In genomic region chr7:109960613-109961154, GRCm38 (mm10) we compare ENCODE assay signal across 8 mouse cellular contexts. TPM values are rescaled to one million over a fixed set of nuclear protein-coding genes. Genes with fewer than 3 reads are reported as not detected.
A peak's percentile ranks its signal among the peaks of the same experiment; 100 is the strongest.
DNase-seq lines count a peak whose midpoint lies in the region; ATAC-seq and TF ChIP-seq lines count a peak whose summit lies in the region.

No protein-coding gene starts in this region.

- H3K4me2 ChIP-seq in kidney, embryonic 16.5 days (replicated peaks; ENCODE audit: low read depth, low read length) = peak overlapping the region; percentile 85
- H3K4me2 ChIP-seq in hindbrain, embryonic 13.5 days = peak overlapping the region; percentile 81
- H3K4me2 ChIP-seq in midbrain, embryonic 14.5 days (ENCODE audit: low read length) = peak overlapping the region; percentile 87

- H3K36me3 ChIP-seq in kidney, embryonic 16.5 days (ENCODE audit: insufficient read depth, low read length) = no peaks in the 10 kb centered on the region
- no peaks in the 10 kb centered on the region for H3K36me3 ChIP-seq in hindbrain, embryonic 13.5 days
- no peaks in the 10 kb centered on the region for H3K36me3 ChIP-seq in midbrain, embryonic 14.5 days (ENCODE audit: control insufficient read depth, insufficient read depth, low read length)

- no peak for DNase-seq in kidney, postnatal 36 days
- no peak for DNase-seq in midbrain, embryonic 14.5 days
- DNase-seq in adrenal gland, postnatal 10 days = no peak
- DNase-seq in thymus, postnatal 4 days = no peak
- DNase-seq in urinary bladder, postnatal 36 days (ENCODE audit: low spot score in 2 of 2) = no peak

- H3K4me3 ChIP-seq in kidney, embryonic 16.5 days (ENCODE audit: low read length) = peak overlapping the region; percentile 82
- peak overlapping the region; percentile 67 for H3K4me3 ChIP-seq in bone marrow macrophage, adult 2 months (ENCODE audit: insufficient read depth, low read length)
- H3K4me3 ChIP-seq in hindbrain, embryonic 13.5 days = peak overlapping the region; percentile 83
- H3K4me3 ChIP-seq in midbrain, embryonic 14.5 days (replicated peaks; ENCODE audit: low read depth, low read length) = peak overlapping the region; percentile 72

- peak overlapping the region; percentile 92 for H3K27ac ChIP-seq in kidney, embryonic 16.5 days (ENCODE audit: low read length)
- H3K27ac ChIP-seq in bone marrow macrophage, adult 2 months (ENCODE audit: insufficient read depth, low read depth, low read length) = peak overlapping the region; percentile 9; the same call in 1 of the 2 replicates
- H3K27ac ChIP-seq in hindbrain, embryonic 13.5 days = peak overlapping the region; percentile 95
- peak overlapping the region; percentile 93 for H3K27ac ChIP-seq in midbrain, embryonic 14.5 days (replicated peaks; ENCODE audit: low read depth, low read length)

- peaks cover 23% of the 10 kb centered on the region for H3K4me1 ChIP-seq in kidney, embryonic 16.5 days (ENCODE audit: insufficient read depth, low read length)
- peaks cover 9% of the 10 kb centered on the region for H3K4me1 ChIP-seq in bone marrow macrophage, adult 2 months (ENCODE audit: control insufficient read depth, insufficient read depth, low read length)
- H3K4me1 ChIP-seq in hindbrain, embryonic 13.5 days (replicated peaks) = peaks cover 46% of the 10 kb centered on the region
- H3K4me1 ChIP-seq in midbrain, embryonic 14.5 days (ENCODE audit: control insufficient read depth, insufficient read depth, low read length) = peaks cover 29% of the 10 kb centered on the region

- no peaks in the 10 kb centered on the region for H3K9me3 ChIP-seq in kidney, embryonic 16.5 days (ENCODE audit: low read length)
- 0 out of 2 replicates have a peak, but pooled peaks cover 5% of the 10 kb centered on the region for H3K9me3 ChIP-seq in hindbrain, embryonic 13.5 days
- H3K9me3 ChIP-seq in midbrain, embryonic 14.5 days (ENCODE audit: control insufficient read depth, low read length) = no peaks in the 10 kb centered on the region

- H3K9ac ChIP-seq in kidney, embryonic 16.5 days (replicated peaks; ENCODE audit: low read length) = peak overlapping the region; percentile 94
- H3K9ac ChIP-seq in hindbrain, embryonic 13.5 days = peak overlapping the region; percentile 96
- peak overlapping the region; percentile 88 for H3K9ac ChIP-seq in midbrain, embryonic 14.5 days (replicated peaks; ENCODE audit: low read length)

- no peak for TF ChIP-seq CTCF in bone marrow macrophage, adult 2 months (IDR thresholded peaks at IDR 0.05; ENCODE audit: low read depth, low read length)

- TF ChIP-seq POLR2A in bone marrow macrophage, adult 2 months (IDR thresholded peaks at IDR 0.05; ENCODE audit: borderline replicate concordance, low read depth, low read length) = no peak

- no peak for ATAC-seq in kidney, embryonic 16.5 days (ENCODE audit: low FRiP score, low TSS enrichment)
- ATAC-seq in hindbrain, embryonic 13.5 days (ENCODE audit: low FRiP score) = peak; percentile 87
- peak; percentile 32 for ATAC-seq in midbrain, embryonic 14.5 days (ENCODE audit: low FRiP score, low TSS enrichment)

- 12% methylated on average over 13 of the region's 13 CpGs for WGBS in kidney, embryonic 16.5 days
- WGBS in hindbrain, embryonic 13.5 days = 11% methylated on average over 13 of the region's 13 CpGs
- 8% methylated on average over 13 of the region's 13 CpGs for WGBS in midbrain, embryonic 14.5 days

- H3K27me3 ChIP-seq in kidney, embryonic 16.5 days (ENCODE audit: insufficient read depth, low read length) = no peaks in the 10 kb centered on the region
- no peaks in the 10 kb centered on the region for H3K27me3 ChIP-seq in hindbrain, embryonic 13.5 days
- H3K27me3 ChIP-seq in midbrain, embryonic 14.5 days (ENCODE audit: control insufficient read depth, insufficient read depth, low read length) = no peaks in the 10 kb centered on the region

RNA-seq across cellular contexts. Expression of gene Dennd5a, which starts 0.4 kb away (rescaled TPM):
- 30.9 and 31.3 TPM in 2 replicates for polyA plus RNA-seq in kidney, embryonic 16.5 days (2015; fragmentation: Nextera tagmentation; extraction: Ambion mirVana)
- polyA plus RNA-seq in bone marrow macrophage, adult 2 months (2012; ENCODE audit: insufficient read depth, insufficient read length, missing spikeins) = 159 and 160 TPM in 2 replicates
- polyA plus RNA-seq in hindbrain, embryonic 13.5 days (2015; fragmentation: Nextera tagmentation; extraction: Ambion mirVana) = 41.6 and 42.5 TPM in 2 replicates
- 54.6 and 57.2 TPM in 2 replicates for polyA plus RNA-seq in midbrain, embryonic 14.5 days (2014; fragmentation: Nextera tagmentation; extraction: Ambion mirVana)
- total RNA-seq in adrenal gland, postnatal 10 days (2021) = 100 to 1,000 TPM; 131 to 144 TPM

RNA-seq across cellular contexts. Expression of gene Tmem41b, which starts 26.0 kb away (rescaled TPM):
- polyA plus RNA-seq in kidney, embryonic 16.5 days (2015; fragmentation: Nextera tagmentation; extraction: Ambion mirVana) = 65.8 and 68.6 TPM in 2 replicates
- 43.1 and 47.3 TPM in 2 replicates for polyA plus RNA-seq in bone marrow macrophage, adult 2 months (2012; ENCODE audit: insufficient read depth, insufficient read length, missing spikeins)
- 69.5 and 75.6 TPM in 2 replicates for polyA plus RNA-seq in hindbrain, embryonic 13.5 days (2015; fragmentation: Nextera tagmentation; extraction: Ambion mirVana)
- polyA plus RNA-seq in midbrain, embryonic 14.5 days (2014; fragmentation: Nextera tagmentation; extraction: Ambion mirVana) = 54.8 and 71.6 TPM in 2 replicates
- 10 to 100 TPM; 41.1 to 45.2 TPM for total RNA-seq in adrenal gland, postnatal 10 days (2021)

RNA-seq across cellular contexts. Expression of gene Ipo7, which starts 57.4 kb away (rescaled TPM):
- polyA plus RNA-seq in kidney, embryonic 16.5 days (2015; fragmentation: Nextera tagmentation; extraction: Ambion mirVana) = 58.0 and 59.5 TPM in 2 replicates
- polyA plus RNA-seq in bone marrow macrophage, adult 2 months (2012; ENCODE audit: insufficient read depth, insufficient read length, missing spikeins) = 51.7 and 55.2 TPM in 2 replicates
- 42.2 and 42.7 TPM in 2 replicates for polyA plus RNA-seq in hindbrain, embryonic 13.5 days (2015; fragmentation: Nextera tagmentation; extraction: Ambion mirVana)
- polyA plus RNA-seq in midbrain, embryonic 14.5 days (2014; fragmentation: Nextera tagmentation; extraction: Ambion mirVana) = 19.2 and 21.3 TPM in 2 replicates
- 10 to 100 TPM; 80.5 to 82.4 TPM for total RNA-seq in adrenal gland, postnatal 10 days (2021)

Comparison
In these comparisons a context has a peak if more than half of its experiments do, and no peak if none do; other contexts are left out.
1. H3K27ac ChIP-seq: peak in every context shown above with its lines; median percentile 95 in hindbrain, embryonic 13.5 days; 93 in midbrain, embryonic 14.5 days; 92 in kidney, embryonic 16.5 days; 9 in bone marrow macrophage, adult 2 months.